Mouse (Mus musculus) inflammation-experienced regulatory T-cells, adult 6 months (primary cell): ENCODE data around the gene Gm11568. TPM values are rescaled to one million over a fixed set of nuclear protein-coding genes. Genes with fewer than 3 reads are reported as not detected.
"Not testable (repeated sequence)": the region's sequence is repeated elsewhere in the genome, so short reads cannot be mapped to it uniquely, and the experiment has no call there.

Source experiments
- ATAC-seq: one replicate; pipeline ENCODE4 v1.8.0; 2017
- polyA plus RNA-seq, 3 experiments: library from polyadenylated mRNA; unstranded; fragments of 100-300 nt; shearing (Covaris generic); gene quantifications; one replicate each; pipeline ENCODE4 v1.2.1; 2017

Gm11568 gene
- polyA plus RNA-seq = not detected

GRCm38 (mm10) chr11:99857617-99858016 lies at the start of gene Gm11568:
TSS of gene Gm11568 (plus strand) at chr11:99857917.
- no peak for ATAC-seq

GRCm38 (mm10) chr11:99809792-99810191 lies 47.9 kb upstream of the Gm11568 start, which contains the start of gene Krtap4-13:
TSS of gene Krtap4-13 (minus strand) at chr11:99809892.
- ATAC-seq = not testable (repeated sequence)

GRCm38 (mm10) chr11:99815566-99815965 lies 42.2 kb upstream of the Gm11568 start, which contains the start of gene Gm11564:
TSS of gene Gm11564 (minus strand) at chr11:99815666.
- not testable (repeated sequence) for ATAC-seq

- ATAC-seq = no peak
Observed at GRCm38 (mm10) chr11:99837966-99838365, 19.8 kb upstream of the Gm11568 start, which contains the start of gene 2300003K06Rik. TSS of gene 2300003K06Rik (minus strand) at chr11:99838066.

- ATAC-seq = no peak
Observed at GRCm38 (mm10) chr11:99842185-99842584, 15.5 kb upstream of the Gm11568 start.

GRCm38 (mm10) chr11:99846746-99847145 lies 11.0 kb upstream of the Gm11568 start:
- ATAC-seq = no peak

- no peak for ATAC-seq
Observed at GRCm38 (mm10) chr11:99851508-99851907, 6.2 kb upstream of the Gm11568 start, which contains the start of gene Krtap4-16. TSS of gene Krtap4-16 (minus strand) at chr11:99851608.

GRCm38 (mm10) chr11:99854121-99854520 lies 3.6 kb upstream of the Gm11568 start:
- no peak for ATAC-seq

- no peak for ATAC-seq
Observed at GRCm38 (mm10) chr11:99858761-99859160, 1.0 kb downstream of the Gm11568 start.

- ATAC-seq = not testable (repeated sequence)
Observed at GRCm38 (mm10) chr11:99864176-99864575, 6.5 kb downstream of the Gm11568 start, which contains the start of gene Gm11559. TSS of gene Gm11559 (plus strand) at chr11:99864476.

- not testable (repeated sequence) for ATAC-seq
Observed at GRCm38 (mm10) chr11:99873089-99873488, 15.4 kb downstream of the Gm11568 start, which contains the start of gene Krtap9-1. TSS of gene Krtap9-1 (plus strand) at chr11:99873389.

- ATAC-seq = not testable (repeated sequence)
Observed at GRCm38 (mm10) chr11:99878887-99879286, 21.2 kb downstream of the Gm11568 start, which contains the start of gene Gm11567. TSS of gene Gm11567 (plus strand) at chr11:99879187.

GRCm38 (mm10) chr11:99907620-99908019 lies 49.9 kb downstream of the Gm11568 start, which contains the start of gene Krtap31-1:
TSS of gene Krtap31-1 (plus strand) at chr11:99907920.
- no peak for ATAC-seq

Other genes with a start within 250 kb of the Gm11568 start
- gene Gm11937, start 247.7 kb upstream of the Gm11568 start, polyA plus RNA-seq = not detected
- gene Krtap2-4, start 243.1 kb upstream of the Gm11568 start, polyA plus RNA-seq = not detected
- not detected for gene Gm11562, start 237.5 kb upstream of the Gm11568 start, polyA plus RNA-seq
- gene Krtap4-1, start 229.7 kb upstream of the Gm11568 start, polyA plus RNA-seq = not detected
- gene Krtap4-2, start 222.8 kb upstream of the Gm11568 start, polyA plus RNA-seq = not detected
- not detected for gene Krtap4-7, start 213.8 kb upstream of the Gm11568 start, polyA plus RNA-seq
- not detected for gene Gm11555, start 207.7 kb upstream of the Gm11568 start, polyA plus RNA-seq
- not detected for gene Gm11563, start 199.0 kb upstream of the Gm11568 start, polyA plus RNA-seq
- gene Krtap4-6, start 192.0 kb upstream of the Gm11568 start, polyA plus RNA-seq = not detected
- gene Gm14190, start 167.2 kb upstream of the Gm11568 start, polyA plus RNA-seq = not detected
- gene Gm14180, start 123.6 kb upstream of the Gm11568 start, polyA plus RNA-seq = not detected
- not detected for gene Gm11595, start 85.0 kb upstream of the Gm11568 start, polyA plus RNA-seq
- gene Krtap4-8, start 77.2 kb upstream of the Gm11568 start, polyA plus RNA-seq = not detected
- not detected for gene Krtap4-9, start 72.7 kb upstream of the Gm11568 start, polyA plus RNA-seq
- gene Gm11596, start 64.5 kb upstream of the Gm11568 start, polyA plus RNA-seq = not detected
- not detected for gene Gm11569, start 59.0 kb upstream of the Gm11568 start, polyA plus RNA-seq
- not detected for gene Gm11554, start 53.5 kb upstream of the Gm11568 start, polyA plus RNA-seq
- gene Krtap4-13, start 48.0 kb upstream of the Gm11568 start, polyA plus RNA-seq = not detected
- not detected for gene Gm11564, start 42.3 kb upstream of the Gm11568 start, polyA plus RNA-seq
- gene 2300003K06Rik, start 19.9 kb upstream of the Gm11568 start, polyA plus RNA-seq = not detected
- not detected for gene Krtap4-16, start 6.3 kb upstream of the Gm11568 start, polyA plus RNA-seq
- not detected for gene Gm11559, start 6.6 kb downstream of the Gm11568 start, polyA plus RNA-seq
- gene Krtap9-1, start 15.5 kb downstream of the Gm11568 start, polyA plus RNA-seq = not detected
- not detected for gene Gm11567, start 21.3 kb downstream of the Gm11568 start, polyA plus RNA-seq
- gene Krtap31-1, start 50.0 kb downstream of the Gm11568 start, polyA plus RNA-seq = not detected
- not detected for gene Gm11565, start 56.8 kb downstream of the Gm11568 start, polyA plus RNA-seq
- gene Krtap31-2, start 78.4 kb downstream of the Gm11568 start, polyA plus RNA-seq = not detected
- not detected for gene Krtap9-5, start 90.6 kb downstream of the Gm11568 start, polyA plus RNA-seq
- not detected for gene Krtap29-1, start 121.1 kb downstream of the Gm11568 start, polyA plus RNA-seq
- gene Krtap16-1, start 128.7 kb downstream of the Gm11568 start, polyA plus RNA-seq = not detected
- not detected for gene Krtap17-1, start 136.1 kb downstream of the Gm11568 start, polyA plus RNA-seq
- not detected for gene Krt33a, start 158.3 kb downstream of the Gm11568 start, polyA plus RNA-seq
- not detected for gene Krt33b, start 172.0 kb downstream of the Gm11568 start, polyA plus RNA-seq
- not detected for gene Krt34, start 183.6 kb downstream of the Gm11568 start, polyA plus RNA-seq
- not detected for gene Krt31, start 192.6 kb downstream of the Gm11568 start, polyA plus RNA-seq
- not detected for gene Krt32, start 230.3 kb downstream of the Gm11568 start, polyA plus RNA-seq
- gene Krt35, start 238.3 kb downstream of the Gm11568 start, polyA plus RNA-seq = not detected
- not detected for gene Krt36, start 247.7 kb downstream of the Gm11568 start, polyA plus RNA-seq